Mouse (Mus musculus) thymus, adult 2 months (tissue): Measurements from ENCODE around the gene Sema4b.

ENCODE experiments used
- CTCF ChIP-seq: fragments of 200-500 bp; IDR thresholded peaks from 2 replicates; pipeline ENCODE4 v1.5.1; 2012; ENCODE audit warnings: mild to moderate bottlenecking, control low read depth, low read length, moderate library complexity, borderline replicate concordance; ENCODE audit not compliant: control insufficient read depth, poor library complexity, insufficient read depth; ENCODE audit errors: extremely low read depth
- POLR2A ChIP-seq: fragments of 200-500 bp; IDR thresholded peaks from 2 replicates; pipeline ENCODE4 v1.6.1; 2012; ENCODE audit warnings: mild to moderate bottlenecking, low read length, control low read depth, moderate library complexity; ENCODE audit not compliant: control insufficient read depth, poor library complexity, insufficient read depth; ENCODE audit errors: extremely low read depth

DNA sequence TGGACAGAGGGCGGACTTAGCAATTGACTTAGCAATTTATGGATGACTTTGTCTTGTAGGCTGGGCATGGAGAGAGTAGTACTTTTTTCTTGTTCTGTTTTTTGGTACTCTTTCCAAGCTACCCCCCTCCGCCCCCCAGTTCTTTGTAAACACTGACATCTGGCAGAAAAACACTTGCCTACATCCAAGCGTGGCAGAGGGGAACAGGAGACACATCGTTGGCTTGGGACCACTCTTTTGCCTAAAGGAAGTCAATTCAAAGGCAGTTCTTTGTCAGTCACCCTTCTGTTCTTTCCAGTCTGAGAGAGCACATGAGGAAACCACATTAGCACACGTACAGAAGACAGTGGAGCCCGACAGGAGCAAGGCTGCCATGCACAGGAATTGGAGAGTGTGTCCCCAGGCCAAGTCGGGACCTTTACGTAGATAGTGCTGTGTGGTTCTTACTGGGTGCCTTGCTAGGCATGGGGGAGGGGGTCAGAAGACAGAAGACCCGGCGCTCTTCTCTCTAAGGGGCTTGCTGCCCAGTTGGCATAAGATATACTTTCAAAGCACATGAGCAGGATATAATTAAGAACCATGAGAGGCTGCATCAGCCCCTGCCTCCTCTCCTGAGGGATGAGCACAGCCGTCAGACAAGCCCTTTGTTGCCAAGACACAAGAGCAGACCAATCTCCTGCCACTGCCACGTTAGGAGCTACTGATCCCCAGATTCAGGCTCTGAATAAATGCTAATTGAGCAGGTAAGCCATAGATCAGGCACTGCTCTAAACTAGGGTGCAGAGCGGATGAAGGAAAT lies 7.5 kb downstream of the Sema4b start:
- TF ChIP-seq CTCF (no peak), POLR2A (no peak)
